Mouse (Mus musculus): ENCODE data around the gene Tnpo1. TPM values are rescaled to one million over a fixed set of nuclear protein-coding genes. Genes with fewer than 3 reads are reported as not detected.
A peak's percentile ranks its signal among the peaks of the same experiment; 100 is the strongest.

The Tnpo1 gene
- polyA plus RNA-seq (2014; fragmentation: Nextera tagmentation; extraction: Ambion mirVana) = 56.4 and 63.5 TPM in 2 replicates

DNA sequence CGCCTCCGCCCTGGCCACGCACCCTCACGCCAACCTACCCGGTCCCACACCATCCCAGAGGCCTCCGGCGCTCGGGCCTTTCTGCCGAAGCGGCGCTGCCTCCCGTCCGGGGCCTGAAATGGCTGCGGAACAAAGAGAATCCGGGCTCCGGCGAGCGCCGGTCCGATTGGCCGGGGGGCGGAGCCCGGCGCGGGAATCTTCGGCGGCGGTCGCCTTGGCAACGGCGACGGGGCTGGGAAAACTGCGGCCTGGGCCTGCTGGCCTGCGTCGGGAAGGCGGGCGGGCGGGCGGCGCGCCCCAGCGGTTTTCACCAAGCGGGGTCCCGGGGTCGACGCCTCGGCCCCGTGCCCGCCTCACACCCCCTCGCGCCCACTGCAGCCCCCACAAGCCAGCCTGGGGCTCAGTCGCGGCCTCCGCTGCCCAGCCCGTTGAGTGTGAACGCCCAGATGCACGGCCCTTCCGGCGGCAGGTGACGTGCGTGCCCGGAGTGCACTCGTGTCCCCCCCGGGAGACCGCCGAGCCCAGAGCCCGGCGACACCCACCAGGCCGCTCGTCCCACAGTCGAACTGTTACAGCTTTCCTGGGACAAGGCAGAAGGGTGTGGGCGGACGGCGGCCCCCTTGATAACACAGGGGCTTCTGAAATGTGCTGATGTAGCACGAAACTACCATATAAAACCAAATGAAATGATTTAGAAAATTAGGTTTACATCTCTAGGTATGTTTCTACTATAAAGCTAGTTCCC is at the start of gene Tnpo1:
TSS of gene Tnpo1 (minus strand) at position 172 of the 745 bp plus-strand sequence.
- no peaks in the 10 kb centered on the region for H3K27me3 ChIP-seq (ENCODE audit: control insufficient read depth, insufficient read depth, low read length)
- H3K9ac ChIP-seq (replicated peaks; ENCODE audit: low read length) = peak within 1 kb of the TSS; percentile 100
- peaks cover 9% of the 10 kb centered on the region; the same call in 1 of the 2 replicates for H3K36me3 ChIP-seq (ENCODE audit: control insufficient read depth, insufficient read depth, low read length)
- H3K4me1 ChIP-seq (ENCODE audit: control insufficient read depth, insufficient read depth, low read length) = peaks cover 12% of the 10 kb centered on the region
- peak; percentile 96 for ATAC-seq (ENCODE audit: low FRiP score, low TSS enrichment)
- peak within 1 kb of the TSS; percentile 91 for H3K4me2 ChIP-seq (ENCODE audit: low read length)
- WGBS = under 1% methylated on average over 73 of the region's 75 CpGs
- H3K27ac ChIP-seq (replicated peaks; ENCODE audit: low read depth, low read length) = peak within 1 kb of the TSS; percentile 99
- H3K9me3 ChIP-seq (ENCODE audit: control insufficient read depth, low read length) = no peaks in the 10 kb centered on the region
- peak; percentile 96 for DNase-seq
- H3K4me3 ChIP-seq (replicated peaks; ENCODE audit: low read depth, low read length) = peak within 1 kb of the TSS; percentile 99

DNA sequence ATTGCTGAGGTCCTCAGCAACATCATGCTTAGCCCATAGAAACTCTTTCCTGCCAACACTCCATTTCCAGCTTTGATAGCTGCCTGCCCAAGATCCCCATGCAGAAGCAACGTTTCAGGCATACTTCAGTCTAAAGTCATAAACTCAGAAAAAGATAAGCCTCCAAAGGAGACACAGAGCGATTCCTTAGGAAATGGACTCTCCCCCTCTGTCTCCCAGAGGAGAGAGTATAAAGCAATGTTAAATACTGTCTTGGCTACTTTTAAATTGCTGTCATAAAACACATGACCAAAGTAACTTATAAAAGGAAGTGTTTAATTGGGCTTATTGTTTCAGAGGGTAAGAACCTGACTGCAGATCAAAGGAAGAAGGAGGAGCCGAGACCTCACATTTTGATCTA is 45.9 kb upstream of the Tnpo1 start:
- WGBS = 90% methylated on average over 3 of the region's 3 CpGs
- no peak for DNase-seq
- ATAC-seq (ENCODE audit: low FRiP score, low TSS enrichment) = no peak
- H3K27me3 ChIP-seq (ENCODE audit: control insufficient read depth, insufficient read depth, low read length) = no peaks in the 10 kb centered on the region
- H3K36me3 ChIP-seq (ENCODE audit: control insufficient read depth, insufficient read depth, low read length) = no peaks in the 10 kb centered on the region
- H3K4me1 ChIP-seq (ENCODE audit: control insufficient read depth, insufficient read depth, low read length) = no peaks in the 10 kb centered on the region
- no peak overlapping the region for H3K4me2 ChIP-seq (ENCODE audit: low read length)
- no peak overlapping the region for H3K27ac ChIP-seq (replicated peaks; ENCODE audit: low read depth, low read length)
- H3K4me3 ChIP-seq (replicated peaks; ENCODE audit: low read depth, low read length) = no peak overlapping the region
- no peak overlapping the region for H3K9ac ChIP-seq (replicated peaks; ENCODE audit: low read length)
- no peaks in the 10 kb centered on the region for H3K9me3 ChIP-seq (ENCODE audit: control insufficient read depth, low read length)

DNA sequence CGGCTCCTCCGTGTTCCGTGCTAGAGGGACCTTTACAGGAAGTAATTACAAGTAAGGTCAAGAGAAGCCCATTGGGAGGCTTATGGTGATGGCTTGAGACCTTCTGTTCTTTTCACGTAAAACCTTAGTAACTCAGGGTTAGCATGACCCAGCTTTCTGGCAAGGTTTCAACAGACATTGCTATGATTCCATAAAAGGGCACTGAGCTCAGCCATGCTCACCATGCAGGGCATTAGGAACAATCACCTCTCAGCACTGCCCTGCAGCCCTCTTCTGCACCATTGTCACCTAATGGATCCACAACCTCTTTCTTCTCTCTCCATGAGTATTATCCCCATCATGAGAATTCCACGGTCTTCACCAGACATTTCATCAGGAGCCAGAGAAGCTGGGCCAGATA is 45.5 kb upstream of the Tnpo1 start:
- H3K4me2 ChIP-seq (ENCODE audit: low read length) = no peak overlapping the region
- no peaks in the 10 kb centered on the region for H3K36me3 ChIP-seq (ENCODE audit: control insufficient read depth, insufficient read depth, low read length)
- WGBS = 86% methylated on average over 5 of the region's 5 CpGs

DNA sequence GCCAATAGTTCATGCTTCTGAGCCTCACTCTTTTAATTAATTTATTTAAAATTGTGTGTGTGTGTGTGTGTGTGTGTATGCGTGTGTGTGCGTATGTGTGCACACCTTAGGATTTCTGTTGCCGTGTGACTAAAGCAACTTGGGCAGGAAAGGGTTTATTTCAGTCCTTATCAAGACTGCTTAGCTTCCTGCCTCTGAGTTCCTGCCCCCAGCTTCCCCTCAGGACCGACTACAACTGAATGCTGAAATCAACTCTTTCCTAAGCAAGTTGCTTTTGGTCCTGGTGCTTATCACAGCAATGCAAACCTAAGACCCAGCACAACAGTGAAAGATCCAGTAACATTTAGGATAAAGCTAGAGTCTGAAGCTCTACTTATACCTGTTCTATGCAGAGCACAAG is 42.3 kb upstream of the Tnpo1 start:
- Histone ChIP-seq H3K4me1 (ENCODE audit: control insufficient read depth, insufficient read depth, low read length) (no peaks in the 10 kb centered on the region), H3K27me3 (ENCODE audit: control insufficient read depth, insufficient read depth, low read length) (no peaks in the 10 kb centered on the region), H3K36me3 (ENCODE audit: control insufficient read depth, insufficient read depth, low read length) (no peaks in the 10 kb centered on the region), H3K4me3 (replicated peaks; ENCODE audit: low read depth, low read length) (no peak overlapping the region), H3K9me3 (ENCODE audit: control insufficient read depth, low read length) (no peaks in the 10 kb centered on the region), H3K4me2 (ENCODE audit: low read length) (no peak overlapping the region), H3K9ac (replicated peaks; ENCODE audit: low read length) (no peak overlapping the region), H3K27ac (replicated peaks; ENCODE audit: low read depth, low read length) (no peak overlapping the region)
- 86% methylated on average over 4 of the region's 4 CpGs for WGBS
- ATAC-seq (ENCODE audit: low FRiP score, low TSS enrichment) (no peak), DNase-seq (no peak)

More for the DNA sequence above, 45.5 kb upstream of the Tnpo1 start:
- Histone ChIP-seq H3K4me3 (replicated peaks; ENCODE audit: low read depth, low read length) (no peak overlapping the region), H3K9ac (replicated peaks; ENCODE audit: low read length) (no peak overlapping the region), H3K4me1 (ENCODE audit: control insufficient read depth, insufficient read depth, low read length) (no peaks in the 10 kb centered on the region), H3K9me3 (ENCODE audit: control insufficient read depth, low read length) (no peaks in the 10 kb centered on the region), H3K27me3 (ENCODE audit: control insufficient read depth, insufficient read depth, low read length) (no peaks in the 10 kb centered on the region), H3K27ac (replicated peaks; ENCODE audit: low read depth, low read length) (no peak overlapping the region)
- DNase-seq (no peak), ATAC-seq (ENCODE audit: low FRiP score, low TSS enrichment) (no peak)

DNA sequence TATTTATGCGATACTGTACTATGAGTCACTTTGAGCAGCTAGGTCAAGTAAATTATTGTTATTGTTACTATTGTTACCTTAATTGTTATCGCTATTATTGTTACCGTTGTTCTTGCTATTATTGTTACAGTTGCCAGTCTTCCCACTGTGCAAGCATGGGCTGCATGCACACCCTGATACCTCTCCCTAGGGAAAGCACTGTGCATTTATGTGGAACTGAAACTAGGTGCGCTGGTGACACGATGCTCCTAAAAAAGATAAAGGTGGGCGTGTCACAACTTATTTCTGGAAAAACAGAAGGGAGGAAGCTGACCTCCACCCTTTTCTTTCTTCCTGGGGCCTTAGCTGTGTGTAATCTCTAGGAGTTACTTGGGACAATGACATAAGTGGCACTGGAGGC is 41.8 kb upstream of the Tnpo1 start:
- Histone ChIP-seq H3K4me3 (replicated peaks; ENCODE audit: low read depth, low read length) (no peak overlapping the region), H3K27ac (replicated peaks; ENCODE audit: low read depth, low read length) (no peak overlapping the region), H3K9ac (replicated peaks; ENCODE audit: low read length) (no peak overlapping the region), H3K27me3 (ENCODE audit: control insufficient read depth, insufficient read depth, low read length) (no peaks in the 10 kb centered on the region), H3K36me3 (ENCODE audit: control insufficient read depth, insufficient read depth, low read length) (no peaks in the 10 kb centered on the region), H3K4me1 (ENCODE audit: control insufficient read depth, insufficient read depth, low read length) (no peaks in the 10 kb centered on the region), H3K9me3 (ENCODE audit: control insufficient read depth, low read length) (no peaks in the 10 kb centered on the region), H3K4me2 (ENCODE audit: low read length) (no peak overlapping the region)
- 91% methylated on average over 6 of the region's 6 CpGs for WGBS
- no peak for DNase-seq
- no peak for ATAC-seq (ENCODE audit: low FRiP score, low TSS enrichment)

DNA sequence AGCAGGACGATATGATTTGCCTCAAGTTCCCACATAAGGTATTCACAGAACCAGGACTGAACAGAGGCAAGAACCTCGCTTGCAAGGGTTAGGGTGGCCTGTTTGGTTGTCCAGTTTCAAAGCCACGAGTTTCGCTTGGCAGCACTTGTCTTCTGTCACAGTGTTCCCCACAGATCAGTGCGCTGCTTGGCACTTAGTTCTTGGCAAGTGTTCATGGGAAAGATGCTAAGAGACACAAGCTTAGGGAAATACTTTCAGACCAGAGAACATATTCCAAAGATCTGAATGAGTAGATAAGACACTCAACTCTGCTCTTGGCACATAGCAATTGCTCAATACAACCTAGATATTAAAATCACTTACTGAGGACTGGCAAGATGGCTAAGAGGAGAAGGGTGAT is 40.4 kb upstream of the Tnpo1 start:
- Histone ChIP-seq H3K4me1 (ENCODE audit: control insufficient read depth, insufficient read depth, low read length) (no peaks in the 10 kb centered on the region), H3K9me3 (ENCODE audit: control insufficient read depth, low read length) (no peaks in the 10 kb centered on the region), H3K27ac (replicated peaks; ENCODE audit: low read depth, low read length) (no peak overlapping the region), H3K36me3 (ENCODE audit: control insufficient read depth, insufficient read depth, low read length) (no peaks in the 10 kb centered on the region), H3K27me3 (ENCODE audit: control insufficient read depth, insufficient read depth, low read length) (no peaks in the 10 kb centered on the region), H3K4me3 (replicated peaks; ENCODE audit: low read depth, low read length) (no peak overlapping the region), H3K9ac (replicated peaks; ENCODE audit: low read length) (no peak overlapping the region), H3K4me2 (ENCODE audit: low read length) (no peak overlapping the region)
- DNase-seq (no peak), ATAC-seq (ENCODE audit: low FRiP score, low TSS enrichment) (no peak)
- 86% methylated on average over 5 of the region's 5 CpGs for WGBS

DNA sequence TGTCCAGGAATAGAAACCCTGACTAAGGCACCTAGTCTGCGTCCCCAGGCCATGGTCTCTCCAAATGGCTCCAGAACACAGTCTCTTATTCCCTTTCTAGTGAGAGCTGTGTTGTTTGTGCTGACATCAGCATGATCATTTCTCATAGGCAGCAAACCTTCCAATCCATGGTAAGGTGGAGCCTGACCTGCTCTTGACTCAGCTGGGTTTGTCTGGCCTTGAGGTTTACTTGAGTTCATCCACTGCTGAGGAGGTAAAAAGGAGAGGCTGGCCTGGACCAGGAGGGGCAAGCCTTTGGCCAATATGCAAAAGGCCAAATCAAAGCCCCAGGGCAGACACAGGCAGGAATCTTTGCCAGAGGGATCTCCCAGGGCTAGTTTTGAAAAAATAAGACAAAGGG is 37.4 kb upstream of the Tnpo1 start:
- Histone ChIP-seq H3K9me3 (ENCODE audit: control insufficient read depth, low read length) (no peaks in the 10 kb centered on the region), H3K9ac (replicated peaks; ENCODE audit: low read length) (no peak overlapping the region), H3K36me3 (ENCODE audit: control insufficient read depth, insufficient read depth, low read length) (no peaks in the 10 kb centered on the region), H3K4me2 (ENCODE audit: low read length) (no peak overlapping the region), H3K27ac (replicated peaks; ENCODE audit: low read depth, low read length) (no peak overlapping the region), H3K4me3 (replicated peaks; ENCODE audit: low read depth, low read length) (no peak overlapping the region), H3K4me1 (ENCODE audit: control insufficient read depth, insufficient read depth, low read length) (no peaks in the 10 kb centered on the region), H3K27me3 (ENCODE audit: control insufficient read depth, insufficient read depth, low read length) (no peaks in the 10 kb centered on the region)
- DNase-seq = no peak
- ATAC-seq (ENCODE audit: low FRiP score, low TSS enrichment) = no peak
- 100% methylated on average over 1 of the region's 1 CpGs for WGBS

DNA sequence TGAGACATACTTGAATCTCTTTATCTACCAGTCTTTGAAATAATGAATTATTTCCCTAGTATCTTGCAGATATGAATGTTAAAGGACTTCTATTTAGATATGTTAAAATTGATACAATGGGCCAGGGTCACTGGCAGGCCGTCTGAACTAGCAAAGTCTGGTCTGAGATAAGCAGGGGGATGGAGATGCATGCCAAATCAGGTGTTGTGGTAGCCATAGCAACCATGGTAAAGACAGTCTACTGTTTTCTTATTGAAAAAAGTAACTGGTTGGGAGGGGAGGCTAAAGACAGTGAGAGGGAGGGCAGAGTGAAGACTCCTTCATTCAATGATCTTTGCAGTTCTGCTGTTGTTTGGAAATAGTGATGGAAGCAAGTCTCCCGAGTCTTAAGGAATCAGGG is 32.0 kb upstream of the Tnpo1 start:
- ATAC-seq (ENCODE audit: low FRiP score, low TSS enrichment) = no peak

DNA sequence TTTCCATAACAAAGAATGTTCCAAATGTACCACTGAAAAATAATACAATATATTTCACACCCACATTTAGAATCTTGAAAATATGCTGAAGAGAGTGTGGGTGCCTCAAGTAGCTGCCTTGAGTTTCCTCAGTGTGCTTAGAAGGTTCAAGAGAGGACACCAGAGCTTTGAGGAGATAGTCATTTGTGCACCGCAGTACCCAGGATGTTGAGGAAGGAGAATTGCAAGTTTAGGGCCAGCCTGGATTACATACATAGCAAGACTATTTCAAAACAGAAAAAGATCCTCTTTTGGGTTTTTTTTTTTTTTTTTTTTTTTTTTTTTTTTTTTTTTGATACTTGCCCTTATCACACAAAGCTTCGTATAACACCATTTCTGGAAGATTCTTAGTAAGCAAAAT is 30.0 kb upstream of the Tnpo1 start:
- Histone ChIP-seq H3K4me3 (replicated peaks; ENCODE audit: low read depth, low read length) (no peak overlapping the region), H3K9me3 (ENCODE audit: control insufficient read depth, low read length) (no peaks in the 10 kb centered on the region), H3K4me1 (ENCODE audit: control insufficient read depth, insufficient read depth, low read length) (peaks cover 12% of the 10 kb centered on the region), H3K9ac (replicated peaks; ENCODE audit: low read length) (no peak overlapping the region), H3K4me2 (ENCODE audit: low read length) (no peak overlapping the region), H3K27ac (replicated peaks; ENCODE audit: low read depth, low read length) (no peak overlapping the region), H3K27me3 (ENCODE audit: control insufficient read depth, insufficient read depth, low read length) (no peaks in the 10 kb centered on the region), H3K36me3 (ENCODE audit: control insufficient read depth, insufficient read depth, low read length) (no peaks in the 10 kb centered on the region)
- no peak for ATAC-seq (ENCODE audit: low FRiP score, low TSS enrichment)
- no peak for DNase-seq
- WGBS = 89% methylated on average over 2 of the region's 2 CpGs

More for the DNA sequence above, 32.0 kb upstream of the Tnpo1 start:
- Histone ChIP-seq H3K4me2 (ENCODE audit: low read length) (no peak overlapping the region), H3K4me3 (replicated peaks; ENCODE audit: low read depth, low read length) (no peak overlapping the region), H3K9ac (replicated peaks; ENCODE audit: low read length) (no peak overlapping the region), H3K4me1 (ENCODE audit: control insufficient read depth, insufficient read depth, low read length) (peaks cover 12% of the 10 kb centered on the region), H3K36me3 (ENCODE audit: control insufficient read depth, insufficient read depth, low read length) (no peaks in the 10 kb centered on the region), H3K27ac (replicated peaks; ENCODE audit: low read depth, low read length) (no peak overlapping the region), H3K27me3 (ENCODE audit: control insufficient read depth, insufficient read depth, low read length) (no peaks in the 10 kb centered on the region), H3K9me3 (ENCODE audit: control insufficient read depth, low read length) (no peaks in the 10 kb centered on the region)
- WGBS = 19% methylated on average over 2 of the region's 2 CpGs
- DNase-seq = peak; percentile 63
